Mouse (Mus musculus) heart, postnatal 0 days (tissue): ENCODE measurements around the gene Ooep. TPM values are rescaled to one million over a fixed set of nuclear protein-coding genes. Genes with fewer than 3 reads are reported as not detected.

Experiments
- polyA plus RNA-seq: library from polyadenylated mRNA; unstranded; fragments of >200 nt; fragmentation: Nextera tagmentation; extraction: Ambion mirVana; gene quantifications from 2 replicates; pipeline ENCODE4 v1.2.1, GENCODE M21; 2015
- total RNA-seq: library from RNA; depleted of rRNA; stranded (reverse); fragments of >200 nt; gene quantifications from 2 replicates; pipeline ENCODE4 v1.2.3, GENCODE M21; 2014; ENCODE audit warnings: low replicate concordance; rRNA removed

The Ooep gene
- total and polyA plus RNA-seq, 2 experiments from 2014 or later, result 0.11 to 0.23 TPM

Other genes with a start within 250 kb of the Ooep start
- 59.8 and 81.1 TPM in 2 replicates for gene Gsta4, start 196.0 kb downstream of the Ooep start, total RNA-seq
- 124 and 134 TPM in 2 replicates for gene Gsta4, start 196.0 kb downstream of the Ooep start, polyA plus RNA-seq
- gene Gsta1, start 148.1 kb downstream of the Ooep start, total RNA-seq, result not detected in 2 replicates
- 0.45 TPM in 1 of 2 replicates, not detected in the other for gene Gsta1, start 148.1 kb downstream of the Ooep start, polyA plus RNA-seq
- gene Gm3776, start 121.6 kb downstream of the Ooep start, total RNA-seq, result 0.42 TPM in 1 of 2 replicates, not detected in the other
- 0.40 TPM in 1 of 2 replicates, not detected in the other for gene Gm3776, start 121.6 kb downstream of the Ooep start, polyA plus RNA-seq
- gene Gm10639, start 88.8 kb downstream of the Ooep start, total RNA-seq, result not detected in 2 replicates
- not detected in 2 replicates for gene Gm10639, start 88.8 kb downstream of the Ooep start, polyA plus RNA-seq
- gene Omt2a, start 63.9 kb downstream of the Ooep start, total RNA-seq, result not detected in 2 replicates
- gene Omt2a, start 63.9 kb downstream of the Ooep start, polyA plus RNA-seq, result not detected in 2 replicates
- gene Omt2b, start 51.1 kb downstream of the Ooep start, total RNA-seq, result not detected in 2 replicates
- gene Omt2b, start 51.1 kb downstream of the Ooep start, polyA plus RNA-seq, result not detected in 2 replicates
- not detected in 2 replicates for gene Gsta2, start 22.9 kb downstream of the Ooep start, total RNA-seq
- not detected in 2 replicates for gene Gsta2, start 22.9 kb downstream of the Ooep start, polyA plus RNA-seq
- not detected in 2 replicates for gene Dppa5a, start 10.5 kb downstream of the Ooep start, total RNA-seq
- not detected in 2 replicates for gene Dppa5a, start 10.5 kb downstream of the Ooep start, polyA plus RNA-seq
- gene Ddx43, start 17.1 kb upstream of the Ooep start, total RNA-seq, result not detected in 2 replicates
- not detected in 2 replicates for gene Ddx43, start 17.1 kb upstream of the Ooep start, polyA plus RNA-seq
- gene Cgas, start 64.5 kb upstream of the Ooep start, total RNA-seq, result 1.0 and 1.5 TPM in 2 replicates
- gene Cgas, start 64.5 kb upstream of the Ooep start, polyA plus RNA-seq, result 0.82 and 0.83 TPM in 2 replicates
- 22.4 and 27.3 TPM in 2 replicates for gene Mto1, start 69.5 kb upstream of the Ooep start, total RNA-seq
- gene Mto1, start 69.5 kb upstream of the Ooep start, polyA plus RNA-seq, result 21.8 and 23.3 TPM in 2 replicates
- not detected in 2 replicates for gene Gm17324, start 70.1 kb upstream of the Ooep start, total RNA-seq
- 0.63 and 0.74 TPM in 2 replicates for gene Gm17324, start 70.1 kb upstream of the Ooep start, polyA plus RNA-seq
- gene Eef1a1, start 110.4 kb upstream of the Ooep start, total RNA-seq, result 7,011 and 7,051 TPM in 2 replicates
- gene Eef1a1, start 110.4 kb upstream of the Ooep start, polyA plus RNA-seq, result 2,146 and 2,221 TPM in 2 replicates
- gene Slc17a5, start 209.3 kb upstream of the Ooep start, total RNA-seq, result 6.3 and 13.4 TPM in 2 replicates
- 7.3 and 8.0 TPM in 2 replicates for gene Slc17a5, start 209.3 kb upstream of the Ooep start, polyA plus RNA-seq
- gene Cd109, start 236.8 kb upstream of the Ooep start, total RNA-seq, result 6.5 TPM in 2 replicates
- gene Cd109, start 236.8 kb upstream of the Ooep start, polyA plus RNA-seq, result 3.0 and 3.3 TPM in 2 replicates